9 mouse cellular contexts compared by ENCODE assay signal in the genomic region with DNA sequence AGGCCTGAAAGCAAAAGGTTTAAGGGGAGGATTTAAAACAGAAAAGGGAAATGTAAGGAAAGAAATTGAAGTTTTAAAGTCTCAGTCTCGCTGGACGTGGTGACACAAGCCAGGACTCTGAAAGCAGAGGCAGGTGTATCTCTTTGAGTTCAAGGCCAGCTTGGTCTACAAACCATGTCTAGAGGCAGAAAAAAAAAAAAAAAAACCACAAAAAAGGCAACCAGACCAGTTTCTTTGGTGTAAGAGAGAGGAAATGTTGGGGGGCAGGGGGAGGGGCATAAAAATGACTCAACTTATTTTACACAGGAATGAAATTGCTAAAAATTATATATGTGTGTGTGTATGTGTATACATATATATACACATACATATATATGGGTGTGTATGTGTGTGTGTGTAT. TPM values are rescaled to one million over a fixed set of nuclear protein-coding genes. Genes with fewer than 3 reads are reported as not detected.
DNase-seq lines count a peak whose midpoint lies in the region; ATAC-seq and TF ChIP-seq lines count a peak whose summit lies in the region.
"Had no signal": no experiment of that assay in that cellular context is flagged by ENCODE, and none has a peak within 500 bp of the region (broad histone marks: within the 10 kb centered on the region; RNA-seq: fewer than 3 reads in every experiment).

No protein-coding gene starts in this region.

- no peak for TF ChIP-seq CTCF in kidney, postnatal 0 days (IDR thresholded peaks at IDR 0.05; ENCODE audit: low read depth)
- TF ChIP-seq CTCF in bone marrow, adult 2 months (IDR thresholded peaks at IDR 0.05; ENCODE audit: control insufficient read depth, insufficient read depth, low read length) = no peak
- TF ChIP-seq CTCF in liver, postnatal 0 days (IDR thresholded peaks at IDR 0.05; ENCODE audit: low read depth) = no peak

- TF ChIP-seq POLR2A in bone marrow, adult 2 months (IDR thresholded peaks at IDR 0.05; ENCODE audit: borderline replicate concordance, control insufficient read depth, low read depth, low read length) = no peak

- WGBS in kidney, postnatal 0 days = 49% methylated on average over 2 of the region's 2 CpGs
- 23% methylated on average over 2 of the region's 2 CpGs for WGBS in bone marrow, adult 2 months
- 51% methylated on average over 2 of the region's 2 CpGs for WGBS in forebrain, embryonic 13.5 days
- WGBS in liver, postnatal 0 days (ENCODE audit: insufficient replicate concordance) = 25% methylated on average over 2 of the region's 2 CpGs

- no peak overlapping the region for H3K4me3 ChIP-seq in kidney, postnatal 0 days (replicated peaks; ENCODE audit: low read depth, low read length)
- peak overlapping the region; percentile 29 for H3K4me3 ChIP-seq in bone marrow, adult 2 months (replicated peaks; ENCODE audit: control insufficient read depth, low read depth, low read length)
- H3K4me3 ChIP-seq in forebrain, embryonic 13.5 days = no peak overlapping the region
- H3K4me3 ChIP-seq in liver, postnatal 0 days (ENCODE audit: low read depth, low read length) = peak overlapping the region; percentile 94

- H3K27ac ChIP-seq in kidney, postnatal 0 days = no peak overlapping the region
- no peak overlapping the region for H3K27ac ChIP-seq in bone marrow, adult 2 months (ENCODE audit: control insufficient read depth, insufficient read depth, low read depth, low read length, poor library complexity)
- no peak overlapping the region for H3K27ac ChIP-seq in forebrain, embryonic 13.5 days
- H3K27ac ChIP-seq in liver, postnatal 0 days (ENCODE audit: low read depth) = no peak overlapping the region

- ATAC-seq in kidney, postnatal 0 days (replicated peaks; ENCODE audit: low FRiP score, low read depth) = no peak
- no peak for ATAC-seq in forebrain, embryonic 13.5 days
- no peak for ATAC-seq in liver, postnatal 0 days

- H3K36me3 ChIP-seq in kidney, postnatal 0 days (ENCODE audit: insufficient read depth, low read length) = no peaks in the 10 kb centered on the region
- no peaks in the 10 kb centered on the region for H3K36me3 ChIP-seq in forebrain, embryonic 13.5 days (ENCODE audit: poor library complexity, severe bottlenecking)
- H3K36me3 ChIP-seq in liver, postnatal 0 days (replicated peaks; ENCODE audit: insufficient read depth, low read length) = no peaks in the 10 kb centered on the region

- H3K4me1 ChIP-seq in kidney, postnatal 0 days (replicated peaks; ENCODE audit: insufficient read depth, low read length) = no peaks in the 10 kb centered on the region; the same call in 1 of the 2 replicates
- peaks cover 5% of the 10 kb centered on the region for H3K4me1 ChIP-seq in bone marrow, adult 2 months (ENCODE audit: control insufficient read depth, insufficient read depth, low read length)
- peaks cover 28% of the 10 kb centered on the region for H3K4me1 ChIP-seq in forebrain, embryonic 13.5 days
- H3K4me1 ChIP-seq in liver, postnatal 0 days (ENCODE audit: insufficient read depth) = peaks cover 20% of the 10 kb centered on the region

- DNase-seq in kidney, postnatal 0 days (ENCODE audit: low spot score) = no peak
- no peak for DNase-seq in kidney, postnatal 10 days
- DNase-seq in liver, postnatal 0 days = no peak
- DNase-seq in spleen, postnatal 14 days (ENCODE audit: low spot score in 2 of 2) = no peak
- DNase-seq in frontal cortex, postnatal 25 days (ENCODE audit: low spot score in 2 of 2) = no peak
- DNase-seq: kidney, postnatal 36 days; thymus, postnatal 4 days had no signal

- TF ChIP-seq EP300 in liver, postnatal 0 days (IDR thresholded peaks at IDR 0.05; ENCODE audit: low read depth) = no peak

- no peak overlapping the region for H3K9ac ChIP-seq in kidney, postnatal 0 days (ENCODE audit: low read depth, low read length)
- no peak overlapping the region for H3K9ac ChIP-seq in forebrain, embryonic 13.5 days
- peak overlapping the region; percentile 94; the same call in 1 of the 2 replicates for H3K9ac ChIP-seq in liver, postnatal 0 days (replicated peaks)

- H3K4me2 ChIP-seq in kidney, postnatal 0 days (ENCODE audit: low read length) = peak overlapping the region; percentile 88
- peak overlapping the region; percentile 76; the same call in 1 of the 2 replicates for H3K4me2 ChIP-seq in forebrain, embryonic 13.5 days
- peak overlapping the region; percentile 98 for H3K4me2 ChIP-seq in liver, postnatal 0 days (ENCODE audit: low read depth, low read length)

- H3K27me3 ChIP-seq in kidney, postnatal 0 days (ENCODE audit: insufficient read depth, low read length) = no peaks in the 10 kb centered on the region
- no peaks in the 10 kb centered on the region for H3K27me3 ChIP-seq in forebrain, embryonic 13.5 days
- H3K27me3 ChIP-seq in liver, postnatal 0 days (ENCODE audit: insufficient read depth, low read length) = no peaks in the 10 kb centered on the region

- no peaks in the 10 kb centered on the region for H3K9me3 ChIP-seq in kidney, postnatal 0 days (replicated peaks; ENCODE audit: low read length)
- H3K9me3 ChIP-seq in forebrain, embryonic 13.5 days (replicated peaks) = no peaks in the 10 kb centered on the region
- H3K9me3 ChIP-seq in liver, postnatal 0 days (ENCODE audit: low read length) = no peaks in the 10 kb centered on the region

RNA-seq across cellular contexts. Expression of gene Cnot4, which starts 1.3 kb away (rescaled TPM):
- polyA plus RNA-seq in kidney, postnatal 0 days (2015; fragmentation: Nextera tagmentation; extraction: Ambion mirVana) = 21.0 and 23.5 TPM in 2 replicates
- polyA plus RNA-seq in bone marrow, adult 2 months (2011; ENCODE audit: insufficient read depth, insufficient read length, low replicate concordance, missing spikeins) = 13.6 and 19.6 TPM in 2 replicates
- polyA plus RNA-seq in forebrain, embryonic 13.5 days (2015; fragmentation: Nextera tagmentation; extraction: Ambion mirVana) = 35.0 and 35.1 TPM in 2 replicates
- polyA plus RNA-seq in liver, postnatal 0 days (2015; fragmentation: Nextera tagmentation; extraction: Ambion mirVana) = 10.1 and 10.7 TPM in 2 replicates

RNA-seq across cellular contexts. Expression of gene Nup205, which starts 42.4 kb away (rescaled TPM):
- 17.9 and 18.4 TPM in 2 replicates for polyA plus RNA-seq in kidney, postnatal 0 days (2015; fragmentation: Nextera tagmentation; extraction: Ambion mirVana)
- 12.8 and 19.0 TPM in 2 replicates for polyA plus RNA-seq in bone marrow, adult 2 months (2011; ENCODE audit: insufficient read depth, insufficient read length, low replicate concordance, missing spikeins)
- polyA plus RNA-seq in forebrain, embryonic 13.5 days (2015; fragmentation: Nextera tagmentation; extraction: Ambion mirVana) = 34.0 and 37.9 TPM in 2 replicates
- polyA plus RNA-seq in liver, postnatal 0 days (2015; fragmentation: Nextera tagmentation; extraction: Ambion mirVana) = 5.8 and 6.3 TPM in 2 replicates

Comparison
In these comparisons a context has a peak if more than half of its experiments do, and no peak if none do; other contexts are left out.
1. H3K4me3 ChIP-seq: peak in bone marrow, adult 2 months (single experiment) and liver, postnatal 0 days (single experiment); none in kidney, postnatal 0 days (single experiment) and forebrain, embryonic 13.5 days (single experiment).
2. Peak in every context shown above with its lines, with median percentiles within 50 percentile points of each other: H3K4me2 ChIP-seq.